Mouse (Mus musculus): Measurements from ENCODE around the gene Tsen54.

The Tsen54 gene

DNA sequence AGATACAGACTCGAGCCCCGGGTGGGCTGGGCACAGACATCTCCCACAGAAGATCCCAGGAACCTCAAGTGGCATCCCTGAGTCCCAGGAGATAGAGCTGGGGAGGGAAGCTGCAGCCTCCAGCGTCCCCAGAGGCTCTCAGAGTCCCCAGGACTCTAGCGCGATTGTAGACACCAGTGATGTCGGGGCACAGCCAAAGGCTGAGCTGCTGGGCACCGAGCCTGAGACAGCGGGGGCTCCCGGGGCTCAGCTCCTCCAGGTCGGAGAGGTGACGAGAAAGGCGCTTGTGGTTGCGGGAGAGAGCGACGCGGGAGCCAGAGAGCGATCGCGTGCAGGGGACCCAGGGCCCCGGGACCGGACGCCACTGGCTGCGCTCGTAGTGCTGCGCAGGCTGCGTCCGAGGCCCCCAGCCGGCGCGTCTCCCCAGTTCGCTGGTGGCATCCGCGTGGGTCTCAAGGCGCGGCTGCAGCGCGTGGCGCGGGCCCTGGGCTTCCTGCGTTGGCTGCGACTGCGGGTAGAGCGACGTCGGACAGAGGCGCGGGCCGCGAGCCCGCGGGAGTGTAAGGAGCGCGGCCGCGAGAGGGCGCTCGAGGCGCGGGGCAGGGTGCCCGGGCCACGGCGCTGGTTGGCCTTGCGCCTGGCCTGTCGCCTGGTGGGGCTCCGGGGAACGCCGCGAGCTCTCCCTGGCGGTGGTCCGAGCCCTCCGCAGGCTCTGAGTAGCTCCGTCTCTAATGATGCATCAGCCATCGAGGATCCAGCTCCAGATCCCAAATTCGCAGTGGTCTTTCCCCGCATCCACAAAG, 44.8 kb downstream of the Tsen54 start:
- peak; percentile 79 to 84 for DNase-seq (ENCODE audit: low spot score in 2 of 2)

- DNase-seq (ENCODE audit: low spot score in 2 of 2): no peak
Observed at GRCm38 (mm10) chr11:115863895-115864294, 49.4 kb downstream of the Tsen54 start.

- DNase-seq (ENCODE audit: low spot score in 2 of 2): no peak
Observed at GRCm38 (mm10) chr11:115869393-115869792, 54.9 kb downstream of the Tsen54 start.

GRCm38 (mm10) chr11:115872437-115872836, 57.9 kb downstream of the Tsen54 start:
- DNase-seq (ENCODE audit: low spot score in 2 of 2): no peak
